Mouse (Mus musculus) lung, postnatal 0 days (tissue): ENCODE data around the gene Dnajc30. TPM values are rescaled to one million over a fixed set of nuclear protein-coding genes. Genes with fewer than 3 reads are reported as not detected.

Experiments
- ATAC-seq: fragments of 200-750 bp; cut with Nextera tagmentation; 2 replicates; pipeline ENCODE4 v1.8.0; 2017; ENCODE audit warnings: moderate library complexity
- DNase-seq: peaks from one replicate; pipeline ENCODE4 v3.0.0-alpha.2; 2016; ENCODE audit warnings: low spot score
- H3K27ac ChIP-seq: fragments of 300-500 bp; sonication (generic); 2 replicates; pipeline ENCODE4 v1.5.1; 2014; ENCODE audit warnings: antibody characterized with exemption, mild to moderate bottlenecking, low read length, mixed read lengths
- H3K27me3 ChIP-seq: fragments of 300-500 bp; sonication (generic); replicated peaks from 2 replicates; pipeline ENCODE4 v1.6.1; 2014; ENCODE audit warnings: low read length, mixed read lengths; ENCODE audit not compliant: insufficient read depth
- H3K36me3 ChIP-seq: fragments of 300-500 bp; sonication (generic); 2 replicates; pipeline ENCODE4 v1.6.1; 2014; ENCODE audit warnings: low read length, mixed read lengths; ENCODE audit not compliant: insufficient read depth
- H3K4me1 ChIP-seq: fragments of 300-500 bp; sonication (generic); 2 replicates; pipeline ENCODE4 v1.6.1; 2014; ENCODE audit warnings: antibody characterized with exemption, low read depth, low read length, mixed read lengths; ENCODE audit not compliant: insufficient read depth
- H3K4me2 ChIP-seq: fragments of 300-500 bp; sonication (generic); replicated peaks from 2 replicates; pipeline ENCODE4 v1.6.1; 2014; ENCODE audit warnings: low read depth, mild to moderate bottlenecking, low read length, moderate library complexity, mixed read lengths
- H3K4me3 ChIP-seq: fragments of 300-500 bp; sonication (generic); 2 replicates; pipeline ENCODE4 v1.5.1; 2014; ENCODE audit warnings: low read depth, low read length
- H3K9ac ChIP-seq: fragments of 300-500 bp; sonication (generic); replicated peaks from 2 replicates; pipeline ENCODE4 v1.6.1; 2014; ENCODE audit warnings: low read depth, mild to moderate bottlenecking
- H3K9me3 ChIP-seq: fragments of 300-500 bp; sonication (generic); 2 replicates; pipeline ENCODE4 v1.6.1; 2016; ENCODE audit warnings: low read length, mixed read lengths
- CTCF ChIP-seq: IDR thresholded peaks from 2 replicates; pipeline ENCODE4 v1.5.1; 2016; ENCODE audit warnings: antibody characterized with exemption, mild to moderate bottlenecking
- EP300 ChIP-seq: IDR thresholded peaks from 2 replicates; pipeline ENCODE4 v1.6.1; 2016; ENCODE audit warnings: antibody characterized with exemption, mild to moderate bottlenecking, control low read depth
- WGBS: fragments of 180-500 bp; shearing (Covaris S2); extraction: QIAGEN DNeasy Blood & Tissue Kit; methylation state at CpG from one replicate; pipeline ENCODE4 v1.1.7; 2014; 5-methylcytosine and 5-hydroxymethylcytosine counted together
- polyA plus RNA-seq: library from polyadenylated mRNA; unstranded; fragments of >200 nt; fragmentation: Nextera tagmentation; extraction: Ambion mirVana; gene quantifications from 2 replicates; pipeline ENCODE4 v1.2.1, GENCODE M21; 2015

Dnajc30 gene
- polyA plus RNA-seq, 1 experiment from 2014 or later = 28.8 TPM

- TF ChIP-seq CTCF = peak; percentile 82
- no peak for TF ChIP-seq EP300
- Histone ChIP-seq H3K9ac (peak within 1 kb of the TSS; percentile 81), H3K4me1 (peaks cover 3% of the 10 kb centered on the region; the same call in 1 of the 2 replicates), H3K36me3 (no peaks in the 10 kb centered on the region), H3K27ac (0 out of 2 replicates have a peak within 1 kb of the TSS, but pooled peaks have one; percentile 47), H3K27me3 (no peaks in the 10 kb centered on the region), H3K9me3 (no peaks in the 10 kb centered on the region), H3K4me2 (peak within 1 kb of the TSS; percentile 97), H3K4me3 (peak within 1 kb of the TSS; percentile 83)
- peak; percentile 91 for DNase-seq
- WGBS = 2% methylated on average over 38 of the region's 83 CpGs
- peak; percentile 90 for ATAC-seq
These were observed 13.8 kb downstream of the Dnajc30 start, which contains the start of gene Vps37d for GRCm38 (mm10) chr5:135077564-135078481. Vps37d (minus strand) TSS chr5:135078266.

GRCm38 (mm10) chr5:135078482-135078810 lies 14.4 kb downstream of the Dnajc30 start:
- peaks cover 3% of the 10 kb centered on the region; the same call in 1 of the 2 replicates for H3K4me1 ChIP-seq
- no peak for ATAC-seq
- no peak for DNase-seq
- H3K9ac ChIP-seq = no peak overlapping the region
- H3K36me3 ChIP-seq = no peaks in the 10 kb centered on the region
- no peaks in the 10 kb centered on the region for H3K27me3 ChIP-seq
- H3K27ac ChIP-seq = no peak overlapping the region
- no peak for TF ChIP-seq CTCF
- no peak for TF ChIP-seq EP300
- no peaks in the 10 kb centered on the region for H3K9me3 ChIP-seq
- 0% methylated on average over 11 of the region's 11 CpGs for WGBS
- peak overlapping the region; percentile 83 for H3K4me3 ChIP-seq
- H3K4me2 ChIP-seq = peak overlapping the region; percentile 97

- no peak overlapping the region for H3K27ac ChIP-seq
These were observed 15.6 kb downstream of the Dnajc30 start for GRCm38 (mm10) chr5:135079578-135079977.

GRCm38 (mm10) chr5:135080539-135080938 lies 16.5 kb downstream of the Dnajc30 start:
- H3K27ac ChIP-seq = no peak overlapping the region
- H3K36me3 ChIP-seq = no peaks in the 10 kb centered on the region
- 76% methylated on average over 5 of the region's 5 CpGs for WGBS
- H3K4me1 ChIP-seq = peaks cover 3% of the 10 kb centered on the region; the same call in 1 of the 2 replicates
- DNase-seq (no peak), ATAC-seq (no peak)
- no peak overlapping the region for H3K4me2 ChIP-seq
- no peaks in the 10 kb centered on the region for H3K27me3 ChIP-seq
- H3K9ac ChIP-seq = no peak overlapping the region
- no peaks in the 10 kb centered on the region for H3K9me3 ChIP-seq
- no peak for TF ChIP-seq EP300
- TF ChIP-seq CTCF = no peak
- H3K4me3 ChIP-seq = no peak overlapping the region

More at GRCm38 (mm10) chr5:135079578-135079977, 15.6 kb downstream of the Dnajc30 start:
- H3K9me3 ChIP-seq = no peaks in the 10 kb centered on the region
- TF ChIP-seq EP300 (no peak), CTCF (no peak)
- no peak for ATAC-seq
- no peak overlapping the region for H3K4me3 ChIP-seq
- no peak for DNase-seq
- peaks cover 3% of the 10 kb centered on the region; the same call in 1 of the 2 replicates for H3K4me1 ChIP-seq
- H3K9ac ChIP-seq = no peak overlapping the region
- H3K36me3 ChIP-seq = no peaks in the 10 kb centered on the region
- no peaks in the 10 kb centered on the region for H3K27me3 ChIP-seq
- WGBS = 91% methylated on average over 2 of the region's 2 CpGs
- no peak overlapping the region for H3K4me2 ChIP-seq

- ATAC-seq = no peak
- Histone ChIP-seq H3K27me3 (peaks cover 23% of the 10 kb centered on the region; the same call in 1 of the 2 replicates), H3K36me3 (no peaks in the 10 kb centered on the region), H3K9me3 (no peaks in the 10 kb centered on the region), H3K4me1 (no peaks in the 10 kb centered on the region), H3K9ac (no peak overlapping the region), H3K27ac (no peak overlapping the region), H3K4me3 (no peak overlapping the region), H3K4me2 (no peak overlapping the region)
- no peak for DNase-seq
- TF ChIP-seq EP300 = no peak
- TF ChIP-seq CTCF = no peak
- 49% methylated on average over 4 of the region's 4 CpGs for WGBS
These were observed 22.9 kb downstream of the Dnajc30 start for GRCm38 (mm10) chr5:135086871-135087270.

GRCm38 (mm10) chr5:135089653-135090052 lies 25.7 kb downstream of the Dnajc30 start, which contains the start of gene Mlxipl:
Mlxipl (plus strand) TSS chr5:135089890.
- Histone ChIP-seq H3K27me3 (peaks cover 23% of the 10 kb centered on the region; the same call in 1 of the 2 replicates), H3K4me3 (no peak within 1 kb of the TSS), H3K4me2 (no peak within 1 kb of the TSS), H3K4me1 (no peaks in the 10 kb centered on the region), H3K9ac (no peak within 1 kb of the TSS), H3K27ac (no peak within 1 kb of the TSS), H3K9me3 (no peaks in the 10 kb centered on the region), H3K36me3 (no peaks in the 10 kb centered on the region)
- TF ChIP-seq EP300 (no peak), CTCF (no peak)
- WGBS = 5% methylated on average over 34 of the region's 39 CpGs
- no peak for DNase-seq
- no peak; the same call in 1 of the 2 replicates for ATAC-seq
